Comparison of ENCODE assay signal across 8 mouse cellular contexts in the genomic region with DNA sequence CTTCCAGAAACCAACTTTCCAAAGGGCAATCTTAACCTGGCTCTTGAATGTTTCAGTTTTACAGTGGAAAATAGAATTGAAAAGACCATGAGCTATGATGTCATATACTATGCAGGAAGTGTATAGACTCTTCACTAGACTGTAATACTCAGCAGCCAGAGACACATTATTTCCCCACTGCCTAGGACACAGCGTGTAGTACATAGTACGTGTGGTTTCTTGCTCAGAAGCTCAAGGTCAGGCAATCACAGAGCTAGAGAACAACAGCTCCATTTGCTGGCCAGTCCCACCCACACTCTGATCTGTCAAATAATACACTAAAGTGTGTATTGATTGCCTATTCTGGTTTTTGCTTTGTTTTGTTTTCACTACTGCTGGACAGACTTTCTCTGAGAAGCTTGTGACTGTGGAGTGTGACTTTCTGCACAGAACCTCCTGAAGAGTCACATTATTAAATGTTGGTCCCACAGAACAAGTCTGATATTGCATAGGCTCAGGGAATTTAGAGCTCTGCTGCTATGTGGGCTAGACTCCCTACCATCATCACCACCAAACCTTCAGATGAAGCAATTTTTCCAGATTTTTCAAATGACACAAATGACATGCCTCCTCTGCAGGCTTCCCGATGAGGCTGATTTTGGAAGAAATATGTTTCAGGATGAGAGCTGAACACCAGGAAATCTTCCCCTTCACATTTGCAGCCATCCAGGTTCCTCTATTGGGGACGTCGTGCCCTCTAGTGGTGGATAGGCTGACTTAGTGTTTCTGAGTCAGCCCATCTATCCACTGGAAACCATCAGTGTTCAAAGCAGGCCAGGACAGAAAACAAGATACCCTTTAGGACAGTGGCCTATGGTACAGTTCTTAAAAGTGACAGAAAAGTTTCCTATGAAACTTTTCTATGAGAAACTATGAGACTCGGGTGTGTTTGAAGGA.
DNase-seq lines count a peak whose midpoint lies in the region; ATAC-seq lines count a peak whose summit lies in the region.

No protein-coding gene starts in this region.

- H3K9me3 ChIP-seq in intestine, embryonic 15.5 days: no peaks in the 10 kb centered on the region
- no peaks in the 10 kb centered on the region for H3K9me3 ChIP-seq in midbrain, embryonic 10.5 days (replicated peaks)

- H3K36me3 ChIP-seq in intestine, embryonic 15.5 days: no peaks in the 10 kb centered on the region
- no peaks in the 10 kb centered on the region for H3K36me3 ChIP-seq in midbrain, embryonic 10.5 days

- no peak overlapping the region for H3K4me2 ChIP-seq in intestine, embryonic 15.5 days (replicated peaks)

- no peak overlapping the region for H3K9ac ChIP-seq in intestine, embryonic 15.5 days

- no peaks in the 10 kb centered on the region for H3K27me3 ChIP-seq in intestine, embryonic 15.5 days (replicated peaks)
- no peaks in the 10 kb centered on the region for H3K27me3 ChIP-seq in midbrain, embryonic 10.5 days (ENCODE audit: low read depth, poor library complexity, severe bottlenecking)

- peak; percentile 42 for DNase-seq in kidney, adult 18-20 months
- DNase-seq in kidney, adult 11 months: no peak
- peak; percentile 61 to 64 for DNase-seq in cerebellum, adult 18-20 months
- DNase-seq in left cerebral cortex, adult 9 months (ENCODE audit: low spot score in 2 of 2): peak; percentile 10 to 85
- DNase-seq in midbrain, embryonic 10.5 days (ENCODE audit: low spot score): peak; percentile 50
- DNase-seq in spleen, postnatal 10 days (ENCODE audit: low spot score in 2 of 2): peak; percentile 11 to 52

- ATAC-seq in frontal cortex, adult (ENCODE audit: low TSS enrichment): peak; percentile 99
- ATAC-seq in intestine, embryonic 15.5 days: peak; percentile 74

- no peak overlapping the region for H3K27ac ChIP-seq in intestine, embryonic 15.5 days
- H3K27ac ChIP-seq in midbrain, embryonic 10.5 days (replicated peaks): no peak overlapping the region

- H3K4me3 ChIP-seq in intestine, embryonic 15.5 days (replicated peaks): no peak overlapping the region
- no peak overlapping the region for H3K4me3 ChIP-seq in midbrain, embryonic 10.5 days

- H3K4me1 ChIP-seq in intestine, embryonic 15.5 days (replicated peaks): no peaks in the 10 kb centered on the region
- H3K4me1 ChIP-seq in midbrain, embryonic 10.5 days: no peaks in the 10 kb centered on the region

- WGBS in intestine, embryonic 15.5 days: 26% methylated on average over 6 of the region's 6 CpGs
- WGBS in midbrain, embryonic 10.5 days: 42% methylated on average over 6 of the region's 6 CpGs
